Mouse (Mus musculus): ENCODE measurements around the gene Cdc14b.

Gene Cdc14b

GRCm38 (mm10) chr13:64178746-64179652, 96.1 kb downstream of the Cdc14b start:
- DNase-seq (ENCODE audit: low spot score) = no peak

DNA sequence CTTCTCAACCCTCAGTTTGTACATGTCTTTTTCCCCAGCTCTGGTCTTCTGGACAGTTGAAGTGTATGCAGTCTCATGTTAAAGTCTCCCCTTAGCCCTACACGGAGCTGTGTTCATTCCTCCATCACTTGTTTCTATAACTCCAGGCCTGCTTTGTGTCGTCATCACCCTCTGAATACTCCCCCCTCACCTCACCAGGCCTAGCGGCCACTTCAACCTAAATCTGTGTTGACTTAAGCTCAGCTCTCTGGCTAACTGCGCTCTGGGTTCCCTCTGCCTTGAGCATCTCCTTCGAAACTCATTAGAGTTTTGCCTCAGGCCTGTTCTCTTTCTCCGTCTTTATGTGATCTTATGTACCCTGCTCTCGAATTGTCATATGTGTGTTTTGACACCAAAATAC, 97.1 kb downstream of the Cdc14b start:
- no peak for DNase-seq (ENCODE audit: low spot score)

DNA sequence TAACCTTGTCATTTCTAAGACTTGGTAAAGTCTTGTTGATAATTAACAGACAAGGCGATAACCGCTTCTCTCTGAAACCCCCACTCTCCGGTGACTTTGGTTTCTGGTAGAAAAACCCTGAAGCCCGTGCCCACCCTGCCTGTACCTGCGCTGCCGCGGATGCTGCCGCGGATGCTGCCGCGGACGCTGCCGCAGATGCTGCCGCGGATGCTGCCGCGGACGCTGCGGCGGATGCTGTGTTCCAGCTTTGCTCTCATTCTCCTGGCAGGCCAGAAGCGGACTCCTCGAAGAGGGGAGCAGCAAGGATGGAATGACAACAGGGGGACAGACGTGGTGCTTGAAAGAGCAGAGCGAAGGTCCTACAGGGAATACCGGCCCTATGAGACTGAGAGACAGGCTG, 105.3 kb downstream of the Cdc14b start:
- DNase-seq (ENCODE audit: low spot score) = no peak

- no peak for DNase-seq (ENCODE audit: low spot score)
These were observed 111.9 kb downstream of the Cdc14b start for GRCm38 (mm10) chr13:64163147-64163715.

DNA sequence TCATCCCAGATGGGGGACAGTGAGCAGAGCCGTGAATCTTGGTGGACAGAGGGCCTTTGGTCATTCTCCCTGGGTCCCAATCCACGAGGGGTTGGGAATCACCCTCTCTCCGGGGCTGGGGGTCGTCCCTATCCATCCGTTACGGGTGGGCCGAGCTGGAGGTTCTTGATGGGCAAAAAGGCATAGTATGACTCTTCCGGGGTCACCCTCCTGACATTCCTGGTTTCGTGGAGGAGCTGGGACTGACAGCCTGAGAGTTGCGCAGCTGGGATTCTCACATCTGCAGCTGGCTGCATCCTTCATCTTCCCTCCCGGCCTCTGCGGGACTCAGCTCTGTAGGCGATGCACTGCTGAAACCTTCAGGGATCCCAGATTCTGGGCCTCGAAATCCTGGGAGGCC, 112.5 kb downstream of the Cdc14b start:
- DNase-seq (ENCODE audit: low spot score) = no peak

- no peak for DNase-seq (ENCODE audit: low spot score)
These were observed 113.0 kb downstream of the Cdc14b start for GRCm38 (mm10) chr13:64161916-64162611.

- peak; percentile 97 for DNase-seq (ENCODE audit: low spot score)
These were observed 113.6 kb downstream of the Cdc14b start, which contains the start of gene Habp4 for GRCm38 (mm10) chr13:64161548-64161915. Gene Habp4 (plus strand): TSS chr13:64161824.

GRCm38 (mm10) chr13:64156966-64157365, 118.1 kb downstream of the Cdc14b start:
- no peak for DNase-seq (ENCODE audit: low spot score)

DNA sequence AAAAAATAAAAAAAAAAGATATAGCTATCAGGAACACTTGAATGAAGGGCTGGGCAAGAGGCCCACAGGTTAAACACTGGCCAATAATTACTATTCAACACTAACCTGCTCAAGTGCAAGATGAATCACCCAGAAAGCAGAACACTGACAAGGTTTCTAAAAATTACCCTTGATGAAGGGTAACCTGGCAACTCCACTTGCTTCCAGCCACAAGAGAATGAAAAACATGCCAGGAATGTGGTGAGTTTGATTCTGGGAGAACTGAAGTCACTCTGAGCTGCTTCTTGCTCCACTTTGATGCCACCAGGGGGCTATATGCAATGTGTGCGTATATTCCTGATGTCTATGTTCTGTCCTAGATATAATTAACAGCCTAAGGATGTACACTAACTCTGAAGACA, 119.9 kb downstream of the Cdc14b start:
- peak; percentile 16 for DNase-seq (ENCODE audit: low spot score)

GRCm38 (mm10) chr13:64154651-64155050, 120.4 kb downstream of the Cdc14b start:
- no peak for DNase-seq (ENCODE audit: low spot score)

GRCm38 (mm10) chr13:64153751-64154267, 121.3 kb downstream of the Cdc14b start:
- peak; percentile 27 for DNase-seq (ENCODE audit: low spot score)

DNA sequence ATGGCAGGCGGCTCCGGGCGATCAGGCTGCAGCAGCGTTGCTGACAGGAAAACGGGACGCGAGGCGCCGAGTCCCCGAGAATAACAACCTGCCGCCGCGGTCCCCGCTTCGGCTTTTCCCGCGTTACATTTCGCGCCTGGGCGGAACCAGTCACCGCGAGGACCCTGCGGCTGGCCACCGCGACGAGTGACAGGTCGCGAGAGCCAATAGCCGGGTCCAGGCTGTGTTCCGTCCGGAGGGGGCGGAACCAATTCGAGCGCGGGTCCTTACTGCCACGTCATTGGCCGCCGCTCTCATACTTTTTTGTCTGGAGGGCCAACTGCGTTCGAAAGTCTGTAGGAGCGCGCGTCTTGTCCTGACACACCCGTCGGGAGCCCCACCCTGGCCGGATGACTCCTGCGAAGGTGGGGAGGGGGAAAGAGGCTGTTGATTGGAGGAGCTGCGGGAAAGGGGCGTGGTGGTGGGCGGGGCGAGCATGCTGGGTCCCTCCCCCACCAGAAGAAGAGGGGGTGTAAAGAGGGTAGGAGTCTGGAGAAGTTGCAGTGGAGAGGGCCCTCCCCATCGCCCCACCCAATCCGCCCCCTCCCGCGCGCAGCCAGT, 121.9 kb downstream of the Cdc14b start, which contains the start of gene Zfp367:
Gene Zfp367, minus strand, starts transcription at position 120 of the 600 bp plus-strand sequence.
- peak; percentile 96 for DNase-seq (ENCODE audit: low spot score)

DNA sequence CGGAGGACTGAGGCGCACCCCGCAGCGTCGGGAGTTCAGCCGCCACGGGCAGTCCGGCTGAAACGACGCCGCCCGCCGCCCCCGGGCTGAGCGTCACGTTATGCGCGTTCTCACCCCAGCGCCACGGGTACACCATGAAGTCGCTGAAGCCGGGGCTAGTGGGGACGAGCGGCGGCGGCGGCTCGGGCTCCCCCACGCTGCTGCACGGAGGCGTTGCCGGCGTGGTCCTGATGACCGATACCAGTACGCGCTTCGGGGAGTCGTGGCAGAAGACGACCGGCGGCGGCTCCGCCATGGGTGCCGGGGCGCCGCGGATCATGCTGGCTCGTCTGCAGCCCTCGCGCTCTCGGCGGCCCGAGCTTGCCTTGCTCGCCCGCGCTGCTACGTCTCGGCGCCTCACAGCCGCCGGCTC, 122.4 kb downstream of the Cdc14b start:
- no peak for DNase-seq (ENCODE audit: low spot score)

GRCm38 (mm10) chr13:64152241-64152669, 122.8 kb downstream of the Cdc14b start:
- DNase-seq (ENCODE audit: low spot score) = peak; percentile 47

- no peak for DNase-seq (ENCODE audit: low spot score)
These were observed 125.0 kb downstream of the Cdc14b start for GRCm38 (mm10) chr13:64150121-64150520.
